Mouse (Mus musculus): ENCODE results near the gene Hps3. TPM values are rescaled to one million over a fixed set of nuclear protein-coding genes. Genes with fewer than 3 reads are reported as not detected.

Hps3 gene
- polyA plus RNA-seq, 1 experiment: 16.5 TPM

DNA sequence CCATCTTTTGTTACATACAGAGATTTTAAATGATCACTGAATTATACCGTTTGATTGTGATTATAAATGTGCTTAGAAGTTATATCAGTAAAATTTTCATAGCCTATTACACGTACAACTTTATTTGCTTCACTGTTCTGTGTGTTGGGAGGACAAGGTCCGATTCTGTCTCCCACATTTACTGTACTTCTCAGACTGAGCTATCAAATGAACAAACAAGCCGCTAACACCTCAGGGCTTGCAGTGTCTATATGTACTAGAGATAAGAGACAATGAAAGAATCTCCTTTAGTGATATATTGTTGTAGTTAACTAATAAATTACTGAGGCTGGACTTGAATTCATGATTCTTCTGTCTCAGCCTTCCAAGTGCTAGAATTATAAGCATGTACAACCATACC, 27.8 kb downstream of the Hps3 start:
- no peak overlapping the region for H3K27ac ChIP-seq (ENCODE audit: insufficient read depth, low read length)
- TF ChIP-seq POLR2A (IDR thresholded peaks at IDR 0.05; ENCODE audit: low read depth, low read length) (no peak), CTCF (IDR thresholded peaks at IDR 0.05; ENCODE audit: borderline replicate concordance, insufficient read depth, low read length) (no peak)
- H3K4me3 ChIP-seq (ENCODE audit: insufficient read depth, low read length): no peak overlapping the region
- H3K4me1 ChIP-seq (ENCODE audit: control insufficient read depth, insufficient read depth, low read length): peaks cover 8% of the 10 kb centered on the region

DNA sequence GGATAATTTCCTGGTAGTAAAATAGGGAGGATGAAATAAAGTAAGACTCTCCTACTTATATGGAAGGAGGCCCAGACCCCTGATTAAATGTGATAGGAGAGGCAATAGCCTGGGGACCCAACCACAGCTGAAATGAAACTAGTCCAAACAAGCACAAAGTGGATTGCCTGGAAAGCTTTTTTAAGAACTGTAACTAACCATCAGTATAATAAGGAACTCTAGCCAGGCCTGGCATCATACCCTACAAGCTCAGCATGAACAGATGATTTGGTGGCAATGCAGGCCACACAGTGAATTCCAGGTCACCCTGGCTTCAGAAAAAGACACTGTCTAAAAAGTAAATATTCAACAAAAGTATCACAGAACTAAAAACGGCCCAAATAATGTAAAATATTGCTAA, 29.5 kb downstream of the Hps3 start:
- H3K4me3 ChIP-seq (ENCODE audit: insufficient read depth, low read length): no peak overlapping the region
- TF ChIP-seq CTCF (IDR thresholded peaks at IDR 0.05; ENCODE audit: borderline replicate concordance, insufficient read depth, low read length): no peak
- no peak for TF ChIP-seq POLR2A (IDR thresholded peaks at IDR 0.05; ENCODE audit: low read depth, low read length)
- no peak overlapping the region for H3K27ac ChIP-seq (ENCODE audit: insufficient read depth, low read length)
- H3K4me1 ChIP-seq (ENCODE audit: control insufficient read depth, insufficient read depth, low read length): peaks cover 3% of the 10 kb centered on the region

DNA sequence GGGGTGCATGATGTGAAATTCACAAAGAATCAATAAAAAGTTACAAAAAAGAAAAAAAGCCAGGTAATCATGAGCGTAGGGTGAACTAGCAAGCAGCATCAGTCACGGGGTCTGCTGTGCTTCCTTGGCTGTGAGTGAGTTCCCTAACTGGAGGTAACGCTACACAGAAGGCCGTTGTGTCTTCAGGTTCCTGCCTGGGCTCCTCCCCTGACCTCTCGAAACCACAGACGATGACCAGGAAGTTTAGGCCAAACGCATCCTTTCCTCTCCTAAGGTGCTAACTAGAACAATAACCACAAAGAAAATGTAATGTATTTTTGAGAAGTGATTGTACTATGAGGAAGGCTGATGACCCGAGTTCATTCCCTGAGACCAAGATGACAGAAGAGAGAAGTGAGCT, 30.7 kb downstream of the Hps3 start:
- Histone ChIP-seq H3K4me3 (ENCODE audit: insufficient read depth, low read length) (no peak overlapping the region), H3K27ac (ENCODE audit: insufficient read depth, low read length) (no peak overlapping the region), H3K4me1 (ENCODE audit: control insufficient read depth, insufficient read depth, low read length) (no peaks in the 10 kb centered on the region)
- TF ChIP-seq POLR2A (IDR thresholded peaks at IDR 0.05; ENCODE audit: low read depth, low read length): no peak
- TF ChIP-seq CTCF (IDR thresholded peaks at IDR 0.05; ENCODE audit: borderline replicate concordance, insufficient read depth, low read length): no peak

DNA sequence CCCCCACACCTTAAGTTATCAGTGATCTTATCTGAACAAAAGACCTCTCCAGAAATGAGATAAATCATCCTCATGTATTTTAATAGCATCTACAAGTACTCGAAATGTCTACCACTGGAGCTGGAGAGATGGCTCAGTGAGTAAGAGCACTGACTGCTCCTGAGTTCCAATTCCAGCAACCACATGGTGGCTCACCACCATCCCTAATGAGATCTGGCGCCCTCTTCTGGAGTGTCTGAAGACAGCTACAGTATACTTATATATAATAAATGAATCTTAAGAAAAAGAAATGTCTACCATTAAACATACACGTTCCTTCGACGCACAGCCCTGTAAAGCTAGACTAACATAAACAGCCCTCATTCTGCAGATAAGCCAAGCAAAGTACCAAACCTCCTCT, 32.3 kb downstream of the Hps3 start:
- no peak overlapping the region for H3K4me3 ChIP-seq (ENCODE audit: insufficient read depth, low read length)
- no peak overlapping the region for H3K27ac ChIP-seq (ENCODE audit: insufficient read depth, low read length)
- no peaks in the 10 kb centered on the region for H3K4me1 ChIP-seq (ENCODE audit: control insufficient read depth, insufficient read depth, low read length)
- TF ChIP-seq CTCF (IDR thresholded peaks at IDR 0.05; ENCODE audit: borderline replicate concordance, insufficient read depth, low read length) (no peak), POLR2A (IDR thresholded peaks at IDR 0.05; ENCODE audit: low read depth, low read length) (no peak)

DNA sequence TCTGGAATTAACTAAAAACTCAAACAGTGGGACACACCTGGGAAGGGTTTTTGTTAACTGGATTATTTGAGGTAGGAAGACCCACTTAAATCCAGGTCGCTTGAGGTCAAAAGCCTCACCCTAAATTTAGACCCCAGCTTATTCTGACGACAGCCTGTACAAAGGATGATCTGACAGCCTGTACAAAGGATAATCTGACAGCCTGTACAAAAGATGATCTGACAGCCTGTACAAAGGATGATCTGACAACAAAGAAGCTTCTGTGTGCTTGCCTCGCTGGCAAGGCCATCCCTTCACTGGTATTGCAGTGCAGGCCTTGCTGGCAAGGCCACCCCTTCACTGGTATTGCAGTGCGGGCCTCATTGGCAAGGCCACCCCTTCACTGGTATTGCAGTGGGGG, 34.3 kb downstream of the Hps3 start:
- no peak for TF ChIP-seq POLR2A (IDR thresholded peaks at IDR 0.05; ENCODE audit: low read depth, low read length)
- Histone ChIP-seq H3K4me3 (ENCODE audit: insufficient read depth, low read length) (no peak overlapping the region), H3K4me1 (ENCODE audit: control insufficient read depth, insufficient read depth, low read length) (no peaks in the 10 kb centered on the region), H3K27ac (ENCODE audit: insufficient read depth, low read length) (no peak overlapping the region)

DNA sequence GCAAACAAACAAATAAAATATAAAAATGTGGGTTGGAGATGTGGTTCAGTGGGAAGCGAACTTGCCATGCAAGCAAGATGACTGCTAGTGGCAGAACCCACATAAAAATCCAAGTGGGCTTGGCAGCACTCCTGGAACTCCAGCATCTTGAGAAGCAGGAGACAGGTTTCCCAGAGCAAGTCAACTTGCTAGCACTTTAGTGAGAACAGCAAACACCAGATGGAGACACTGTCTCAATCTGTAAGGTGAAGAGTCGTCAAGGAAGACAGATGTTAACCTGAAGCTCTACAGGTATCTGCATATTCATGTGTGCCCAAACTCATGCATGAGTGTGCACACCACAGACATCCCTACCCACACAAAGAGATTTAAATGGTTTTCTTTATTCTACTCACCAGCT, 35.6 kb downstream of the Hps3 start:
- TF ChIP-seq CTCF (IDR thresholded peaks at IDR 0.05; ENCODE audit: borderline replicate concordance, insufficient read depth, low read length): no peak
- no peak for TF ChIP-seq POLR2A (IDR thresholded peaks at IDR 0.05; ENCODE audit: low read depth, low read length)
- no peak overlapping the region for H3K4me3 ChIP-seq (ENCODE audit: insufficient read depth, low read length)

DNA sequence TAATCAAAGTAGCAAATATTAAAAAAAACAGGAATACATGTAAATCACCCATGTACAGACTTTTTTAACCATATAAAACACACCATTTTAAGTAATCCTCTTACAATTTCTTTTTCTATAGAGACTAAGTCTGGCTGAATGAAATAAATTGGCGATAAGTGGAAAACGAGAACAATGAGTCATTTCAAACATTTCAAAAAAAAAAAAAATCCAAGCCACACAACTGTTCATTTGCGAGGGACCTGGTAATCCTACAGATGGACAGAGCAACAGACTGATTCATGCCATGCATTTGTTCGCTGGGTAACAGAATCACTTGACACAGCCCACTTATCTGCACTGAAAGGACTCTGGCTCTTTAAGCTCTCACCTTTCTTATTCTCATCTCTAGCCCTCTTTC, 42.7 kb downstream of the Hps3 start:
- Histone ChIP-seq H3K4me1 (ENCODE audit: control insufficient read depth, insufficient read depth, low read length) (no peaks in the 10 kb centered on the region), H3K4me3 (ENCODE audit: insufficient read depth, low read length) (no peak overlapping the region), H3K27ac (ENCODE audit: insufficient read depth, low read length) (no peak overlapping the region)
- TF ChIP-seq CTCF (IDR thresholded peaks at IDR 0.05; ENCODE audit: borderline replicate concordance, insufficient read depth, low read length): no peak
- TF ChIP-seq POLR2A (IDR thresholded peaks at IDR 0.05; ENCODE audit: low read depth, low read length): no peak

More for the DNA sequence above, 35.6 kb downstream of the Hps3 start:
- Histone ChIP-seq H3K27ac (ENCODE audit: insufficient read depth, low read length) (no peak overlapping the region), H3K4me1 (ENCODE audit: control insufficient read depth, insufficient read depth, low read length) (no peaks in the 10 kb centered on the region)

DNA sequence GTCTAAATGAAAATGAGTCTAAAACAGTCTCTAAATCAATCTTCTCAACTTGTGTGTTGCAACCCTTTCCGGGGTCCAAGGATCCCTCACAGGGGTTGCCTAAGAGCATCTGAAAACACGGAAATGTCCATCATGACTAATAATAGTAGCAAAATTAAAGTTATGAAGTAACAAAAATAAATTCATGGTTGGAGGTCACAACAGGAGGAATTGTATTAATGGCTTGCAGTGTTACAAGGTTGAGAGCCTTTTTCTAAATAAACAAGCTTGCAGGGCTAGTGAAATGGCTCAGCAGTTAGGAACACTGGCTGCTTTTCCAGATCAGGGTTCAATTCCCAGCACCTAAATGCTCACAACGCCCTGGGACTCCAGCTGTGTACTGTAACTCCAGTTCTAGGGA, 45.1 kb downstream of the Hps3 start:
- no peak overlapping the region for H3K27ac ChIP-seq (ENCODE audit: insufficient read depth, low read length)
- no peak overlapping the region for H3K4me3 ChIP-seq (ENCODE audit: insufficient read depth, low read length)
- TF ChIP-seq POLR2A (IDR thresholded peaks at IDR 0.05; ENCODE audit: low read depth, low read length) (no peak), CTCF (IDR thresholded peaks at IDR 0.05; ENCODE audit: borderline replicate concordance, insufficient read depth, low read length) (no peak)
- H3K4me1 ChIP-seq (ENCODE audit: control insufficient read depth, insufficient read depth, low read length): no peaks in the 10 kb centered on the region

DNA sequence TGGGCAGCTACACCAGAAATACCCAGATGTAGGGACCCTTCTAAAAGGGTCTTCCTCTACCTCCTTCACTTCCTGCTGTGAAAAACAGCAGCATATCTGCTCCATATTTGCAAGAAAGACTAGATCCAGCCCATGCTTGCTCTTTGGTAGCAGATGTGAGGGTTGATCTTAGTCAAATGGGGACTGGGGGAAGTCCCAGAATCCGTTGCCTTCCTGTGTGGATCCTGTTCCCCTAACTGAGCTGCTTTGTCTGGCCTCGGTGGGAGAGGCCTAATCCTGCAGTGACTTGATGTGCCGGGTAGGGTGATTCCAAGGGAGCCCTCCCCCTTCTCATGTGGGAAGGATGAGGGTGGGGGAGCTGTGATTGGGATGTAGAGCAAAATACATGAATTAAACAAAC, 49.0 kb downstream of the Hps3 start:
- TF ChIP-seq POLR2A (IDR thresholded peaks at IDR 0.05; ENCODE audit: low read depth, low read length): no peak
- no peak for TF ChIP-seq CTCF (IDR thresholded peaks at IDR 0.05; ENCODE audit: borderline replicate concordance, insufficient read depth, low read length)
- Histone ChIP-seq H3K4me3 (ENCODE audit: insufficient read depth, low read length) (no peak overlapping the region), H3K4me1 (ENCODE audit: control insufficient read depth, insufficient read depth, low read length) (no peaks in the 10 kb centered on the region), H3K27ac (ENCODE audit: insufficient read depth, low read length) (no peak overlapping the region)

DNA sequence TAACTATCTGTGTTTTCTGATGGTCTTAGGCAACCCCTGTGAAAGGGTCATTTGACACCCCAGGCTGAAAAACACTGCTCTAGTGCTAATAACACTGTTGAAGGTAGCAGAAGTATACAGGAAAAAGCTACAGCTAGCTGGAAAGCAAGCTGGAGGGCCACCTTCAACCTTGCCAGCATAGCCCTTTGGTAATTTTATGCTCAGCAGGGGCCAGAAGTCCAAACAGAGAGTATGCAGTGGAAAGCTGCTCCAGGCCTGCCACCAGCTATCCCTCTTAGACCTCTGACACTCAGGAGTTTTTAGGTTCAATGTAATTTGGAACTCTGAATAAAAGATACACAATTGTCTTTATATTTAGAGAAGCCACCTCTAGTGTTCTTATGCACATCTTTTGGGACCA, 52.3 kb downstream of the Hps3 start:
- H3K27ac ChIP-seq (ENCODE audit: insufficient read depth, low read length): no peak overlapping the region
- TF ChIP-seq POLR2A (IDR thresholded peaks at IDR 0.05; ENCODE audit: low read depth, low read length) (no peak), CTCF (IDR thresholded peaks at IDR 0.05; ENCODE audit: borderline replicate concordance, insufficient read depth, low read length) (no peak)
- H3K4me3 ChIP-seq (ENCODE audit: insufficient read depth, low read length): no peak overlapping the region
- H3K4me1 ChIP-seq (ENCODE audit: control insufficient read depth, insufficient read depth, low read length): no peaks in the 10 kb centered on the region

DNA sequence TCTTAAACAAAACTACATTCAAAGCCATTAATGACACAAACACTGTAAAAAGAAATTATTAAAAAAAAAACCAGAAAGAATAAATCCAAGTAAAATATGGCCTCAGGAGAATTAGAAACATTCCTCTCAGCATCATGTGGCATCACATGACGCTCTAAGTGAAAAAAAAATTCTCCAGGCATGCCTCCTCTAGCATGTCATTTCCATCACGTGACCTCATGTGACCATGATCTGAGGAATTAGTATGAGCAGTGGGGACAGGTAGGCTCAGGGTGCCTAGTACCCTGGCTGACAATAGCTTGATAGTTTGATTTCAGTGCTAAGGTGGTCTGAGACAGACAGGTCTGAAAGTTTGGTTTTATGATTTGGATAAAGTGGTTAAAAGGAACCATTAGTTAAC, 54.0 kb downstream of the Hps3 start:
- Histone ChIP-seq H3K4me1 (ENCODE audit: control insufficient read depth, insufficient read depth, low read length) (no peaks in the 10 kb centered on the region), H3K4me3 (ENCODE audit: insufficient read depth, low read length) (no peak overlapping the region), H3K27ac (ENCODE audit: insufficient read depth, low read length) (no peak overlapping the region)
- TF ChIP-seq CTCF (IDR thresholded peaks at IDR 0.05; ENCODE audit: borderline replicate concordance, insufficient read depth, low read length): no peak
- no peak for TF ChIP-seq POLR2A (IDR thresholded peaks at IDR 0.05; ENCODE audit: low read depth, low read length)

All from embryonic fibroblast, embryonic 13.5 days (primary cell).